Mouse (Mus musculus) urinary bladder, postnatal 14 days (tissue): ENCODE measurements around the gene Hoxd13.

Source experiments
- DNase-seq: peaks from one replicate; pipeline ENCODE4 v3.0.0; 2021; ENCODE audit warnings: low spot score

Hoxd13 gene

DNA sequence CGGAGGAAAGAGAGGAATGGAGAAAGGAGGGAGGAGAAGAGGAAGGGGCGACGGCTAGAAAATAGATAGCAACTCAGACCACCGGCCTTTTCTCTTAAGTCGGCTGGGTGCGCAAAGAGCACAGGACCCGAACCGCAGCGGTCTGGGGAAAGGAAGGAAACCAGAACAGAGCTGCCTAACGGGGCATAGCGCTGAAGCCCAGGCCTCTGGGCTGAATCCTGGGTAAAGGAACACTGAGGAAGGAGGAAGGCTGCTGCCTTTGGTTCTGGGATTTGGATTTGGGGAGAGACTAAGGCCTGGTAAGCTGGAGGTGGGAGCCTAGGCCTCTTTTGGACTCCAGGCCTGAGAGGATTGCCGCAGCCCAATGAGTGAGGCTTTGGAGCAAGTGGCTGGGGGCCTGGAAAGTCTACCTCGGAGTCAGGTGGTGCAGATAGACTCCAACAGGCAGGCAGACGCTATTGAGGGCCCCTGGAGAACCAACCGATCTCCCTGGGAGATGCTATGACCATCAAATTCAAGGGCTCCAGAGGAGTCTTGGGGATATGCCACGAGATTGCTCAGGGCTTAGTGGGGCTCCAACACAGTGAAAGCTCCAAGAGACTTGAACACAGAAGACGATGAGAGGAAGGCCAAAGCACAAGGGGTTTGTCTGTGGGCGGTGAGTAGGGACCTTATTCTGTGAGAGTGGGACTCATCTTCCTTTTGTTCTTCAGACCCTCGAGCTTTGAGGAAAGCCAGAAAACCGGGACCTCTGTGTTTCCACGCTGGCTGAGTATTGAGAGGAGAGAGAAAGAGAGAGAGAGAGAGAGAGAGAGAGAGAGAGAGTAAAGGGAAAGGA, 12.7 kb downstream of the Hoxd13 start:
- DNase-seq = no peak

DNA sequence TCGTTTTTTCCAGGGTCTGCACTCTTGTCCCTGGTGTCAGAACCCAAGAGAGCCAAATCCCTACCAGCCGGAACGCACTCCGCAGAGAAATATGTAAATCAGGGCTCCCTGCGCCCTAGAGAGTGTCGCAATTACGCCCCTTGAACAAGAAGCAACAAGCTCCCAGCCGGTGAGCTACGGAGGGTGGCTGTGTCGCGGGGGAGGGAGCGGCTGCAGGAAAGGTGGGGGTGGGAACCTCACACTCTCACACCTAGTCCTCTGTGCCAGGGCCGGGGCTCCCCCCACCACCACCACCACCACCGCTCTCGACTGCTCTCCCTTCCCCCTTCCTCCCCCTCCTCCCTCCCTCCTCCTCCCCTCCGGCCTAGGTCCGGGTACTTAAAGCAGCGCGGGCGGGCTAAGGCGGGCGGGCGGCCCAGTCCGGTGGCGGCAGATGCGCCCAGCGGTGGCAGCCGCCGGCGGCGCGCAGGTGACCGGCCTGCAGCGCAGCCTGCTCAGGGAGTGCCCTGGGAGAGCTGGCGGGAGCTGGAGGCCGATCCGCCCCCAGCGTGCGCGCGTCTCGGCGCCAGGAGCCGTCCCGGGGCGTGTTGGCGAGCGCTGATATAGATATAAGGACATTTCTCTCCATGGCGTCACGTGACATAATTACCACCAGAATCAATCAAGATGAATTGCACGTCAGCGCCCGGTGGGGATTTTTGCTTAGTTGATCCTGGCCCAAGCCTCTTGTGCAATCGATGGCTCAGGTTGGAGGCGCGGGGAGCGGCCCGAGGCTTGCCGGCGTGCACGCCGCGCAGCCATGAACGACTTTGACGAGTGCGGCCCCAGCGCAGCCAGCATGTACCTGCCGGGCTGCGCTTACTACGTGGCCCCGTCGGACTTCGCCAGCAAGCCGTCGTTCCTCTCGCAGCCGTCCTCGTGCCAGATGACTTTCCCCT, 13.8 kb downstream of the Hoxd13 start:
- peak; percentile 46 for DNase-seq

- DNase-seq = no peak
Observed at GRCm38 (mm10) chr2:74682796-74683195, 14.7 kb downstream of the Hoxd13 start.

- DNase-seq = no peak
Observed at GRCm38 (mm10) chr2:74683471-74683951, 15.4 kb downstream of the Hoxd13 start.

DNA sequence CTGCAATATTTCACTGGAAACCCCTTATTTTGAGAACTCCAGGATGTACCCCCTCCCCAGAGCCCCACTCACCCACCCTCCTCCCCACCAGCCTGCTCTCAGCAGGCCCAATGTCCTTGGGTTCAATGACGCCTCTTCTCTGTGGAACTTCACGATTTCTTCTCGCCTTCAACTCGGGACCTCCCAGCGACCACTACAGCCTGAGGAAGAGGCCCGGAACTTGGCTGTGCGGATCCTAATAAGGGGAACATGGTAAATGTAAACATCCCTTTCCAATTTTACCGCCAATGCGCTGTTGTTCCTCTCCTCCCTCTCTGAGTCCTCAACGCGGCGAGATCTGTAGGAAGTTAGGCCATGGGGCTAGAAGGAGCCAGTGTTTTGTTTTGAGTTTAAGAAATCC, 16.0 kb downstream of the Hoxd13 start:
- no peak for DNase-seq

DNA sequence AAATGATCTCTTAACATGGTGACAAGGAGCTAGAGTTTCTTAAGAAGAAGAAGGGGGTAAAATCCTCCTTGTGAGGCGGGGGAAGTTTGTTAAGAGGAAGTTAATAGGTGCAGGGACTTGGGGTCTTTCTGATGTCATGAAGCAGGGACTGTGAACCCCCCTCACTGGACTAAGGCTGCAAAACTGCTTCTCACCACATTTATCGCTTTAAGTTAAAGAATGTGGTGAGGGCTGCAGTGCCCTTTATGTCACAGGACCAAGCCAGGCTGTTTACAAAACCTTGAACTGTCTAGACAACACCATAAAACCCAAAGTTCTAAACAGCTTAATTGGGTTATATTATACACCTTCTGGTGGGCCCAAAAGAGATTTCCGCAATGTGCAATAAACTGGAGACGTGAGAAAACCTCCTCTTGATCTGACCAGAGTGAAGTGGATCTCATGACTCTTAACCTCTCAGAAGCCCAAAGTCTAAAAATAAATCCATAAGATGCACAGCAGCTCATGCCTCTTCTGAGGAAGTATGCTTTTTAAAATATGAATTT, 17.0 kb downstream of the Hoxd13 start:
- DNase-seq = no peak

- peak; percentile 78 for DNase-seq
Observed at GRCm38 (mm10) chr2:74686301-74686987, 18.3 kb downstream of the Hoxd13 start.

DNA sequence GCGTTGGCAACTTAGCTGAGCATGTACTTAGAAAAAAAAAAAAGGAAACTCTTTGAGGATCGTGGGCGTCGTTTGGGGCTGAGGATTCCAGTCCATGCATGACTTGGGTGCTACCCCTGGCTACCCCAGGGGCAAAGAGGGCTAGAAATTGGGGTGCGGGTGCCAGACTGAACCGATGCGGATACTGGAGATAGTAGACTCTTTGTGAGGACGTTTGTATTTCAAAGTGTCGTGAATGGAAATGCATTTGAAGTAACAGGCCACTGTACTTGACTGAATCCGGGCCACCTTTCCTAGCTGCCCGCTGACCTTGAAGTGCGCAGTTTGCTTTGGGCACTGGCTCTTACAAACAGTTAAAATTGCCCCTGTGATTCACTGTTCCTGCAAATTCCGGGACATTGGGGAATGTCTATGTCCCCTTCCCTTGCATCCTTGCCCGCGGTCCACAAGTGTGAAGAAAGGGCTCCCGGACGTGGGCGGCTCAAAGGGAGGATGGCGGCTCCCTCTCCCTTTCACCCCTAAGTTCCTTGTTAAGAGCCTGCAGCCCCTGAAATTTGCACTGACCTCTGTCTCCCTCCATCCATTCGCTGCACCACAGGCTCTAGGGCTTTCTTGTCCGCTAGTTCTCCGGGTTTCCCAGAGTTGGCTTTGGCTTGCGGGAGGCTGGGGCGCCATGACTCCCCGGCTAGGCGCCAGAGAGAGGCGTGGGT, 19.0 kb downstream of the Hoxd13 start:
- DNase-seq = no peak

DNA sequence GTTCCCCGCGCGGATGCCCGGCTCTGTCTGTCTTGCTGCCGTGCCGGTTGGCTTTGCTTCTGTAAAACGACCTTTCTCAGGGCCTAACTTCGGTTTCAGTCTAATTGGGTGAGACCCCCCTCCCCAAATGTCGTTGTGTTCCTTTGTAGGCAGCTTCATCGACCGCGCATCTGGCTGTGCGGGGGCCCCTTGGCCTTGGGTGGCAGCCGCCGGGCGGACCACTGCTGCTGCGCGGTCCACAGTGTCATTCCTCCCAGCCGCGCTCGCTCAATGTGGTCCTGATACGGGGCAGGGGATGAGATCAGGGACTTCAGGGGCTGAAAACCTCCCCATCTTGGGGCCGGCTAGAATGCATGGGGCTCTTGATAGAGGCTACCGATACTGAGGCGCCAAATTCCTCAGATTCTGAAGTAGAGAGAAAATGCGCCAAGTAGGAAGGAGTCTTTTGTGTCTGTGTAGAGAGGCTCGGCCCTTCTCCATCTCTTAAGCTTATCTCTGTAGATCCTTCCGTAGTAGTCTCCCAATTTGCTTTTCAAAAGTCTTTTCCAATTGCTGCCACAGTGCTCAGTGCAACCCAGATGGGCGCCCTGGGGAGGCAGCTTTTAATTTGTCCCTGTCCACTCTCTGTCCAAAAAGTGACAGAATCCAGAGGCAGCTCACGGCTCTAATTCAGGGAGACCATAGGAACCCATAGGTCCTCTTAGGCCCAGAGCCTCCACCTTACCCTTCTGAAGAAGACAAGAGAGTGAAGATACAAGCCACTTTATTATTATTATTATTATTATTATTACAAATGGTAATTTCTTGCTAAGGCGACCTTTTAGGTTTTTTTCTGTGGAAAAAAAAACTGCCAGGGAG, 19.8 kb downstream of the Hoxd13 start:
- no peak for DNase-seq

DNA sequence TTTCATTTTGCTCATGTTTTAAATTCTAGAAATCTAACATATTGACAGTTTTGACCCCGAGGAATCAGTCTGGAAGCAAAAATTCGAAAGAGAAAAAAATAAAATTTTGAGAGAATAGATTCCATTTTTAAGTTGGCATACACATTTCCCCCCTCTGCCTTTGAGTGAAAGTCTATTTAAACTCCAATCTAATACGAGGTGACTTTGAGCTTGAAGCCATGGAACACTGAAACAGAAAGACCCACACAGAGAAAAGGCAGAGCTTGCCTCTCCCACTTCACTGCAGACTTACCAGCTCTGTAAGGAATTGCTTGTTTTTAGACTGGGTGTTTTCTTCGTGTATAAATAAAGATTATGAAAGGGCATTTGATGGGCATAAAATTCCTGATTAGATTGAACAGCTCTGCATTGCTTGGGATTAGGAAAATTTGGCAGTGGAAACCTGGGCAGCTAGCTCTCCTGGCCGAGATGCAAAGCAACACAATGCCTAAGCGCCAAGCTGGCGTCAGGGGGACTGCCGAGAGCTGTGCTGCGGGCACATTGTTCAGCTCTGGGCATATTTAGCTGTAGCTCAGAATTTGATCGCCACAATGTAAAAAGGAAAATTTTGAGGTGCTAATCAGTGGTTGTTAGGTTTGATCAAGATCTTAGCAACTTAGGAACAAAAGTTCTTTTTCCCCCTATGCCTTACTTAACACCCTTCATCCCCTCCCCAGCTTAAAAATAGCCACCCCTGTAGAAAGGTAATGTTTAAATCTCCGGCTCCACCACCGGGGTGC, 20.9 kb downstream of the Hoxd13 start:
- no peak for DNase-seq

- no peak for DNase-seq
Observed at GRCm38 (mm10) chr2:74689574-74690337, 21.6 kb downstream of the Hoxd13 start.

DNA sequence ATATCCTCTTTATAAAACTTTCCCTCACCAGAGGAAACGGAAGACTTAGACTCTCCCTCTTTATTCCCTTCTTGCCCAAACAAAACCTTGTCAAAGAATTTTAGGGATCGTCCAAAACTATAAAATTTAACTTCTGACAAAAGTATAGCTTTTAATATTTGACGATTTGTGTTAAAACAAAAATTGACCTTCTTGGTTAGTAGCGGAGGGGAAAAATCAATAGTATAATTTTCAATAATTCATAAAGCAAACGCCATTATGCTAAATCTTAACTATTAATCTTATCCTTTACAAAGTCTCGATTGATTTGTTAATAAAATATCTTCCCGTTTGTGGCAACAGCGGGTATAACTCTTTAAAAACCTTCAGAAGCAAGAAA, 22.2 kb downstream of the Hoxd13 start:
- no peak for DNase-seq

DNA sequence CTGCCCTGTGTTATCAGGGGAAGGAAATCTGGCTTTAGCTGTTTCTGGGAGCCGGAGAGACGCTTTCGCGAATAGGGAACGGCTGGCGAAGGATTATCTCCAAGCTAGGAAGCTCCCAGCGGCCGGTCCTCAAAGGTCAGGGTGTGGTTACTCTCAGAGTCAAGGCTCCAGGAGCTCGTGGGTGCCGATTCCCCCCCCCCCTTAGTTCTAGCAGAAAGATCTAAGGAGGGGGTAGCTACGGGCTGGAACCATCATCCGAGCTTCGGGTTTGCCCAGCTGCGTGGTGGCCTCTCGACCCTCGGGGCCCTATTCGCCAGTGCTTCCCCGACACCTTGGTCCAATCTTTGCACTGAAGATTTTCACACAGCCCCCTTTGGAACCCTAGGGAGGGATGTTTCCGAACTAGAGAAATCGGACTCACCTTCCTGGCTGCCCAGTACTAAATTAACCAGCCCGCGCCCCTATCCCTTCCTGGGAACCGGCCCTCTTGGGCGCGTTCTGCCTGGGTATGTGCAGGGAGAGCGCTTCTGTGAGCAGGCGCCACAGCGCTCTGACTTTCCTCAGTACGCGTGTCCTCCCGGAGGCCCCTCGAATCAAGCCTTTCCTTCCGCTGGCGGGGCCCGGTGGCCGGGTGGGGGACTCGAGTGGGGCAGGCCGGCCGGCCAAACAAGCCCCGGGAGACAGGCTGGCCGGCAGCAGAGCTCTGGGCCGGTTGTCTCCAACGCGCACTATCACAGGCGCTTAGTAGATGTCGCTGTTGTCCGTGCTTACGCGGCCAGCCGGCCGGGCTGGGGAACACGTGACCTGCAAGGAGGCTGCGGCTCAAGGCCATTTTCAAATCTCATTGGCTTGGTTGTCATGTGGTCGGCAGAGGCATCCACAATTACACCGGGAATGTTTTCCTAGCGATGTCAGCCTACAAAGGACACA, 23.2 kb downstream of the Hoxd13 start, which contains the start of gene Hoxd10:
Hoxd10 (plus strand) TSS at position 903 of the 930 bp plus-strand sequence.
- DNase-seq = peak; percentile 83

DNA sequence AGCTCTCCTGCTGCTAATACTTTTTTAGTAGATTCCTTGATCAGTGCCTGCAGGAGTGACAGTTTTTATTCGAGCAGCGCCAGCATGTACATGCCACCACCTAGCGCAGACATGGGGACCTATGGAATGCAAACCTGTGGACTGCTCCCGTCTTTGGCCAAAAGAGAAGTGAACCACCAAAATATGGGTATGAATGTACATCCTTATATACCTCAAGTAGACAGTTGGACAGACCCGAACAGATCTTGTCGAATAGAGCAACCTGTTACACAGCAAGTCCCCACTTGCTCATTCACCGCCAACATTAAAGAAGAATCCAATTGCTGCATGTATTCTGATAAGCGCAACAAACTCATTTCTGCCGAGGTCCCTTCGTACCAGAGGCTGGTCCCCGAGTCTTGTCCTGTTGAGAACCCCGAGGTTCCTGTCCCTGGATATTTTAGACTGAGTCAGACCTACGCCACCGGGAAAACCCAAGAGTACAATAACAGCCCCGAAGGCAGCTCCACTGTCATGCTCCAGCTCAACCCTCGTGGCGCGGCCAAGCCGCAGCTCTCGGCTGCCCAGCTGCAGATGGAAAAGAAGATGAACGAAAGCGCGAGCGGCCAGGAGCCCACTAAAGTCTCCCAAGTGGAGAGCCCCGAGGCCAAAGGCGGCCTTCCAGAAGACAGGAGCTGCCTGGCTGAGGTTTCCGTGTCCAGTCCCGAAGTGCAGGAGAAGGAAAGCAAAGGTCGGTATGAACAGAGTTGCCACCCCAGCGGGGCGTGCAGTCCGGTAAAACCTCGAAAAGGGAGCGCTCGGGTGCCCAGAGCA, 24.1 kb downstream of the Hoxd13 start:
- no peak for DNase-seq

DNA sequence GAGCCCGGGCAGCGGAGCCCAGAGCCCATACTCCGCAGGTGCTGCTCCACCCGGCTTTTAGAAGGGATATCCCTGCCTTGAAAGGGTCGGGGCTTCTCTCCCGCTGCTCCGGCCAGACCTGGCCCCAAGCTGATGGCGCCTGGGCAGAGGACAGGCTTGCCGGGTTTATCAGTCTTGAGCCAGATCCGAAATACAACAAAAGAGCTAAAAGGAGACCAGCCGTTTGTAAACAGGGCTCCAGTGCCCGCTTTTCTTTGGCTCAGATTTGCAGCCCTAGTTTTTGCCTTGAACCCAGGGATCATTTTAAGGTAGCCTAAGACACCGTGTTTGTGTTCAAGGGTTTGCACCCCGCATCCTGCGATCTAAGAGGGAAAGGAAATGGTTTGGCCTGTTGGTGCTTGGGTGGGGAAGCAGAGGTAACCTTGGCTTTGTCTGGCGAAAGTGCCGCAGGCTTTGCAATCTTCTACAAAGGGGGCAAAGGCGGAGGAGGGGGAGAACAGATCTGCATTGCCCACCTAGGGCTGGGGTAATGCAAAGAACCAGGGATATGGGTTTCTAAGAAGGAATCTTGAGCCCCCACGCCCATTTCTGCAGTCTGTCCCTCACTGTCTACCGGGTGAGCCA, 24.8 kb downstream of the Hoxd13 start:
- no peak for DNase-seq

DNA sequence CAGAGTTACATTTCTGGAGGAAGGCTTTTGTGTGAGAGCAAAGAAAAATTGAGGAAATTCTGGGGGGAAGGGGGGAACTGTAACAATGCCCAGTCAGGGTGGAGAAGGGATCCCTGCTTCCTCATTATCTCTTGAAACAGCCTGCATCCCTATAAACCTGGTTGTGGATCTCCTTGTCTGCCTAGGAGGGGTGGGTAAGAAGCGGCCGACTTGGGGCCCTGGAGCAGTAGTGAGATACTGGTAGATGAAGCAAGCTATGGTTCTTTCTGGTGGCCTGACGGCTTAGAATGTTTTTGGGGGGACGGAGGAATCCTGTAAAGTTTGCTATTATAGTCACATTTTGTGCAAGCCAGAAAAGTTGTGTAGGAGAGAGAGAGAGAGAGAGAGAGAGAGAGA, 25.3 kb downstream of the Hoxd13 start:
- no peak for DNase-seq
